Mouse (Mus musculus) neural tube, embryonic 12.5 days (tissue): ENCODE results near the gene BC025920. TPM values are rescaled to one million over a fixed set of nuclear protein-coding genes. Genes with fewer than 3 reads are reported as not detected.
"Not testable (repeated sequence)": the region's sequence is repeated elsewhere in the genome, so short reads cannot be mapped to it uniquely, and the experiment has no call there.

Source experiments
- ATAC-seq: fragments of 200-750 bp; cut with Nextera tagmentation; 2 replicates; pipeline ENCODE4 v1.8.0; 2017; ENCODE audit warnings: low read depth, mild to moderate bottlenecking, moderate TSS enrichment, moderate library complexity; ENCODE audit not compliant: low FRiP score
- H3K27ac ChIP-seq: fragments of 300-500 bp; sonication (generic); 2 replicates; pipeline ENCODE4 v1.5.1; 2016
- H3K27me3 ChIP-seq: fragments of 300-500 bp; sonication (generic); replicated peaks from 2 replicates; pipeline ENCODE4 v1.6.1; 2016; ENCODE audit warnings: mild to moderate bottlenecking
- H3K36me3 ChIP-seq: fragments of 300-500 bp; sonication (generic); 2 replicates; pipeline ENCODE4 v1.6.1; 2016; ENCODE audit warnings: mild to moderate bottlenecking
- H3K4me1 ChIP-seq: fragments of 300-500 bp; sonication (generic); 2 replicates; pipeline ENCODE4 v1.6.1; 2016
- H3K4me2 ChIP-seq: fragments of 300-500 bp; sonication (generic); replicated peaks from 2 replicates; pipeline ENCODE4 v1.6.1; 2016; ENCODE audit warnings: mild to moderate bottlenecking
- H3K4me3 ChIP-seq: fragments of 300-500 bp; sonication (generic); 2 replicates; pipeline ENCODE4 v1.5.1; 2016
- H3K9ac ChIP-seq: fragments of 300-500 bp; sonication (generic); 2 replicates; pipeline ENCODE4 v1.6.1; 2016; ENCODE audit warnings: mild to moderate bottlenecking
- H3K9me3 ChIP-seq: fragments of 300-500 bp; sonication (generic); 2 replicates; pipeline ENCODE4 v1.6.1; 2016; ENCODE audit warnings: mild to moderate bottlenecking
- WGBS: fragments of 180-500 bp; shearing (Covaris S2); methylation state at CpG from one replicate; pipeline ENCODE4 v1.1.7; 2016; 5-methylcytosine and 5-hydroxymethylcytosine counted together
- polyA plus RNA-seq: library from polyadenylated mRNA; unstranded; fragments of >200 nt; fragmentation: Nextera tagmentation; extraction: Ambion mirVana; gene quantifications from 2 replicates; pipeline ENCODE4 v1.2.1, GENCODE M21; 2016

The BC025920 gene
- polyA plus RNA-seq, 1 experiment from 2014 or later, result 2.3 TPM

GRCm38 (mm10) chr10:81648803-81649775 lies 43.0 kb downstream of the BC025920 start, which contains the start of gene Gm10778:
Gene Gm10778 (plus strand): TSS chr10:81649059.
- ATAC-seq, result peak; percentile 96
- 4% methylated on average over 34 of the region's 52 CpGs for WGBS
- H3K27me3 ChIP-seq, H3K27ac ChIP-seq, H3K4me1 ChIP-seq: not testable (repeated sequence)
- H3K4me2 ChIP-seq, result peak within 1 kb of the TSS; percentile 64
- H3K4me3 ChIP-seq, result peak within 1 kb of the TSS; percentile 55
- H3K36me3 ChIP-seq, result peaks cover 22% of the 10 kb centered on the region
- peaks cover 26% of the 10 kb centered on the region for H3K9me3 ChIP-seq
- peak within 1 kb of the TSS; percentile 59; the same call in 1 of the 2 replicates for H3K9ac ChIP-seq

- H3K36me3 ChIP-seq, result peaks cover 62% of the 10 kb centered on the region
- 97% methylated on average over 10 of the region's 10 CpGs for WGBS
Measured at GRCm38 (mm10) chr10:81655178-81655577, 49.1 kb downstream of the BC025920 start.

GRCm38 (mm10) chr10:81656174-81656573 lies 50.1 kb downstream of the BC025920 start:
- H3K4me3 ChIP-seq, result no peak overlapping the region
- peaks cover 59% of the 10 kb centered on the region for H3K36me3 ChIP-seq
- 93% methylated on average over 2 of the region's 2 CpGs for WGBS
- no peaks in the 10 kb centered on the region for H3K27me3 ChIP-seq
- no peak overlapping the region for H3K9ac ChIP-seq
- H3K27ac ChIP-seq, result no peak overlapping the region
- H3K9me3 ChIP-seq, result peaks cover 70% of the 10 kb centered on the region
- H3K4me1 ChIP-seq, result no peaks in the 10 kb centered on the region
- no peak overlapping the region for H3K4me2 ChIP-seq
- ATAC-seq, result no peak

More at GRCm38 (mm10) chr10:81655178-81655577, 49.1 kb downstream of the BC025920 start:
- H3K27me3 ChIP-seq, result no peaks in the 10 kb centered on the region
- H3K4me1 ChIP-seq, result no peaks in the 10 kb centered on the region
- H3K4me2 ChIP-seq, result no peak overlapping the region
- no peak for ATAC-seq
- H3K9ac ChIP-seq, result no peak overlapping the region
- H3K9me3 ChIP-seq, result peaks cover 74% of the 10 kb centered on the region
- H3K27ac ChIP-seq, result no peak overlapping the region
- H3K4me3 ChIP-seq, result no peak overlapping the region

Other genes starting within 250 kb of the BC025920 start
- 16.0 and 16.8 TPM in 2 replicates for gene Mfsd12, start 248.8 kb upstream of the BC025920 start, polyA plus RNA-seq
- 0.80 and 1.1 TPM in 2 replicates for gene 4930404N11Rik, start 240.5 kb upstream of the BC025920 start, polyA plus RNA-seq
- gene Fzr1, start 227.8 kb upstream of the BC025920 start, polyA plus RNA-seq, result 136 and 138 TPM in 2 replicates
- 75.6 and 77.9 TPM in 2 replicates for gene Dohh, start 221.8 kb upstream of the BC025920 start, polyA plus RNA-seq
- 5.0 and 5.3 TPM in 2 replicates for gene Gm48551, start 221.8 kb upstream of the BC025920 start, polyA plus RNA-seq
- 2.3 and 2.5 TPM in 2 replicates for gene Gm48552, start 217.3 kb upstream of the BC025920 start, polyA plus RNA-seq
- 2.1 and 2.7 TPM in 2 replicates for gene Smim24, start 213.2 kb upstream of the BC025920 start, polyA plus RNA-seq
- gene Nfic, start 150.6 kb upstream of the BC025920 start, polyA plus RNA-seq, result 21.7 and 22.2 TPM in 2 replicates
- 32.3 and 33.0 TPM in 2 replicates for gene Celf5, start 123.6 kb upstream of the BC025920 start, polyA plus RNA-seq
- 73.2 and 78.4 TPM in 2 replicates for gene Ncln, start 109.9 kb upstream of the BC025920 start, polyA plus RNA-seq
- gene S1pr4, start 106.1 kb upstream of the BC025920 start, polyA plus RNA-seq, result 0.51 and 0.56 TPM in 2 replicates
- gene Gna15, start 82.0 kb upstream of the BC025920 start, polyA plus RNA-seq, result 0.81 and 1.2 TPM in 2 replicates
- gene Gna11, start 61.1 kb upstream of the BC025920 start, polyA plus RNA-seq, result 77.6 and 78.3 TPM in 2 replicates
- 547 and 569 TPM in 2 replicates for gene Aes, start 46.8 kb upstream of the BC025920 start, polyA plus RNA-seq
- gene Tle2, start 31.7 kb upstream of the BC025920 start, polyA plus RNA-seq, result 18.1 and 19.6 TPM in 2 replicates
- 6.4 and 7.3 TPM in 2 replicates for gene Tle6, start 5.2 kb upstream of the BC025920 start, polyA plus RNA-seq
- 53.3 and 56.6 TPM in 2 replicates for gene Sirt6, start 21.5 kb downstream of the BC025920 start, polyA plus RNA-seq
- 8.8 and 9.0 TPM in 2 replicates for gene Ankrd24, start 22.3 kb downstream of the BC025920 start, polyA plus RNA-seq
- gene Gm10778, start 42.8 kb downstream of the BC025920 start, polyA plus RNA-seq, result 6.1 and 6.2 TPM in 2 replicates
- gene Zfp433, start 98.6 kb downstream of the BC025920 start, polyA plus RNA-seq, result 18.1 and 21.9 TPM in 2 replicates
- gene Gm3055, start 164.9 kb downstream of the BC025920 start, polyA plus RNA-seq, result 9.2 and 14.6 TPM in 2 replicates
- 2.5 and 2.9 TPM in 2 replicates for gene Gm4767, start 205.9 kb downstream of the BC025920 start, polyA plus RNA-seq